Mouse (Mus musculus) retina, adult 2 months (tissue): ENCODE results near the gene Laptm5.

Experiments used
- DNase-seq: peaks from one replicate; pipeline ENCODE4 v3.0.0-alpha.2; 2012; ENCODE audit warnings: low read depth, low spot score

The Laptm5 gene

GRCm38 (mm10) chr4:130913077-130913476, at the start of gene Laptm5:
Gene Laptm5, plus strand, starts transcription at chr4:130913125.
- DNase-seq: no peak

GRCm38 (mm10) chr4:130865460-130865859, 47.5 kb upstream of the Laptm5 start:
- DNase-seq: no peak

GRCm38 (mm10) chr4:130865901-130866371, 47.0 kb upstream of the Laptm5 start:
- DNase-seq: no peak

- DNase-seq: no peak
Observed at GRCm38 (mm10) chr4:130867940-130868339, 45.0 kb upstream of the Laptm5 start.

DNA sequence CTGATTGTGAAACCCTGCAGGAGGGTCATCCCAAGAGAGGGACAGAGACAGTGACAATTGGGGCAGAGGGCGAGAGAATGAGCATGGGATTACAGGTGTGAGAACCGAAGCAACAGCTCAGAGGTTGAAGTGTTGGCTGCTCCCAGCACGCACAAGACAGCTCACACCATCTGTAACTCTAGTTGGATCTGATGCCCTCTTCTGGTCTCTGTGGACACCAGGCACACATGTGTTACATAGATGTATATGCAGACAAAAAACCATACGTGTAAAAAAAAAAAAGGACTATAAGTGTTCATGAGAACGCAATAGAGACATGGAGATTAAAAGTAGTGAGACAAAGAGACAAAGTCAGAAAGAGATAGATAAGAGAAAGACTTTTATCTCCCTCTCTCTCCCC, 44.1 kb upstream of the Laptm5 start:
- DNase-seq: no peak

- no peak for DNase-seq
Observed at GRCm38 (mm10) chr4:130872414-130872813, 40.5 kb upstream of the Laptm5 start.

- no peak for DNase-seq
Observed at GRCm38 (mm10) chr4:130873440-130873839, 39.5 kb upstream of the Laptm5 start.

DNA sequence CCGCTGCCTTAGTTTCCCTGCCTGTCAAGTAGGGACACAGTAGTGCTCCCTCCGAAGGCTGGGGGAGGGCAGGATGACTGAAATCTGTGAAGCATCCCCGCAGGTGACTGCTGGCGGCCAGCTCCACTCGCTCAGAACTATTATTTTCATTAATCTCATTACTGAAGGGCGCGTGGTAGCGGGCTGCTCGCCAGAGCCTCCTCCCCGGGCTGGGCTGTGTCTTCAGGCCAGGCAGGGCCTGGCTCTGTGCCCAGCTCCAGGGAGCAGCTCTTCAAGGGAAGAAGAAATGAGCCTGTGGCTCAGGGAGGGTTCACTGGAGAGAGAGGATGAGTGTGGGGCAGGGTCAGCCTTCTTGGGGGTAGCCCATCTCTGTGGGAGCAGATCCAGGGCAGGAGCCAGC, 38.3 kb upstream of the Laptm5 start:
- no peak for DNase-seq

DNA sequence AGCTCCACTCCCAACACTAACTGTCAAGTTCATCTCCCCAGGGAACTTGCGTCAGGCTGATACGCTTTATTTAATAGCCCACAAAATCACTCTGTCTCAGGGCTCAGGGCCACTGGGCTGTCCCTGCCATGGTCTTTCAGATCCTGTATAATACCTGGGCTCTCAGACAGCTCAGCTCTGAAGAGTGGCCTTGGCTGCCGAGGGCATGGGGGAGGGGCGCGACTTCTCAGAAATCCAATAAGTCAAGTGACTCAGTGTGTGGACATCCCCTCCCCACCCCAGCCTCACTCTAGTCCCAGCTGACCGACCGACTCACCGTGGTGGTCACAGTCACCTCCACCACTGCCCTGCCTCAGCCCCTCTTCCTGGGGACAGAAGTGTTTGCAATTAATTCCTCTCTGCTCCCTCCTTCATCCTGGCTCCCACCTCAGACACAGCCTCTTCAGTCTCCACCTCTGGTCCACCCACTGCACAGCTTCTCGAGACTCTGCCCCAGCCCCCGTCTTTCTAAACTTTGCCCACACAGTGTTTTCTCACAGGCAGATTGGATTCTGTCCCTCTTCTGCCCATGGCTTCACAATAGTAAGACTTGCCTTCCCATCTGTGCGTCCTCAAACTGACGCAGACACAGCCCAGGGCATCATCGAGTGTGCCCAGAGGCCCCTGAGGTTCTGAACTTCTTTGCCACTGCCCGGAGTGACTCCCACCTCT, 36.8 kb upstream of the Laptm5 start:
- DNase-seq: no peak

DNA sequence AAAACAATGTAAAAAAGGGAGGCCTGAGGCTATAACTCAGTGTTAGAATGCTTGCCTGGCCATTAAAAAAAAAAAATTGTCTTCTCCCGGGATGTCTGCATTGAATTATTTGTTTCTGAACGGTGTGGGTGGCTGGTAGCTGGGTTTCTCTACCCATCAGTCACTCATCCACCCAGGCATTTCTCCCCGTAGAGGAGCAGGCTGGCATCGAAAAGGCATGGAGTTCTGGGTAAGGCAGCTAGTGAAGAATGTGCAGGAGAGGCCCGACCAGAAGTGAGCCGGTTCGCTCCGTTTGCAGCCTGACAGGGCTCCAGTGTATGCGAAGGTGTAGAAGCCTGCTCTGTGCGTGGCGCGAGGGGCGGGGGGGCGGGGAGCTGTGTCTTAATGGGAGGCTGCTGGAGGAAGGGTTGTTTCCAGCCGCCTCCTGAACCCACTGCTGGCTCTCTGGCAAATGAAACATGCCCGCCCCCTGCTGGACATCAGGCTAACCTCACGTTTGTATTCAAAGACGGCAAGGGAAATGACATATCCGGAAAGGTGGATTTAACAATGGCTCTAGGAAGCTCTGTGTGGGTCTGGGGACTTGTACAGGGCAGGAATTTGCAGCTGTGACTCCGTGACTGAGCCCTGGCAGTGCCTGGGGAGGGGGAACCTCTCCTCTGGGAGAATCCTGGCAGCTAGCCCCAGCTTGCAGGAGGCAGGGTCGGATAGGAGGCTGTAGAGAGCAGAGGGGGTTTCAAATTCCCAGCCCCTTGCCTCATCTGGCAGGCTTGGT, 34.5 kb upstream of the Laptm5 start:
- peak; percentile 68 for DNase-seq

DNA sequence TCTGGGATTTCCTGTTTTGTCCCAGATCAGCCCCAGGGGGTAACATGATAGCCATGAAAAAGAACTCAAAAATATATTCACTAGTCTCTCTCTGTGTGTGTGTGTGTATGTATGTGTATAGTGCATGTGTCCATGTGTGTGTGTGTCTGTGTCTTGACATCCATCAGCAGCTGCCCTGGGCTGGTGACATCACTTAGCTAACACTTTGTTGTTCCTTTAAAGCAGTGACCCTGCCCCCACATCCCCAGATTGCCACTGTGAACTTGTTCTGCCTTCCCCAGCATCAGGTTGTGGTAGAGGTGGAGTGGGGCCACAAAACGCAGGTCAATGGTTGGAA, 33.9 kb upstream of the Laptm5 start:
- DNase-seq: no peak

DNA sequence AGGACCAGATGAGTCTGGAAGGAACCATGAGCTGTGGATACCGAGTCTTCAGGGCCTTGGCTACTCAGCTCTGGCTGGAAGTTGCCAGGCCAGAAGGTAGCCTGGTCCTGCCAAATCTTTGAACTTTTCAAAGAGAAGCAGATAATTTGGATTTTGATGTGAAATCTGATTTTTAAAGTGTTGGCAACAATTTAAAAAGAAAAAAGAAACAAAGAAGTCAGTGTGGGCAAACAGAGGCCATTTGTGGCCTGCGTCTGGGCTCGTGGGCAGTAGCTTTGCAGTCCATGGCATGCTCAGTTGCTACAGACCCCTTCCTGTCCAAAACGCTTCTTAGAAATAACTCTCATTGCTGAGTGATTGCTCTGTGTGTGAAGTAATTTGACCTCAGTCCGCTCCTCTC, 31.6 kb upstream of the Laptm5 start:
- no peak for DNase-seq

- DNase-seq: no peak
Observed at GRCm38 (mm10) chr4:130882762-130883161, 30.2 kb upstream of the Laptm5 start.

GRCm38 (mm10) chr4:130883820-130884533, 28.9 kb upstream of the Laptm5 start:
- no peak for DNase-seq

- no peak for DNase-seq
Observed at GRCm38 (mm10) chr4:130887148-130887745, 25.7 kb upstream of the Laptm5 start.

DNA sequence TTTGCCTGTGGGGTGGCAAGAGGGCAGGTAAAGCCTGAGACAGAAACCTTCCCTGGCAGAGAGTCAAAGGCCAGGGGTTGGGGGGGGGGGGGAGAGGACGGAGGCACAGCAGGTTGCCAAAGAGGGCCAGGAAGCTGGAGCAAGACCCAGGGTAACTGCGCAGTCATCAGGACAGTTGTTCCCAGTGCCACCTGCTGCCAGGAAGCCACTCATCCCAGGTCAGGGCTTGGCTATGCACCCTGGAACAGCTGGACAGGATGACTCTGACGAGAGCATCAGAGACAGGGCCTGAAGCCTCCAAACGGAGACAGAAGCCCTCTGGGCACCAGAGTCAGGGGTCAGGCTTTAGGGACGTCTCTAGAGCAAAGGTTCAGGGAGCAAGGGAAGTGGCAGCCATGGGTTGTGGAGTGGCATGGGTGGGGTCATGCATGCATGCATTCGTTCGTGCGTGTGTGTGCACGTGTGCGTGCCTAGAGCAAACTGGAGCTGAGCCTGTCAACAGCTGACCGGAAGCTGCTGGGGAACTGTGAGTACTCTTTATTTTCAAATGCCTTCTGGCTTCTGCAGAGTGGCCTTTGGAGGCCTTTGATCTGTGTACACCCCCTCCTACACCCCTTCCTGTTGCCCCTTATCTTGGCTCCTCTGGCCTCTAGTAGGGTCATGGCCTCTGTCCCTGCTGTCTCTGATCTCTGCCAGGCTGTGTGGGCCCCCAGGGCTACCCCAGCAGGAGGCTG, 23.0 kb upstream of the Laptm5 start:
- DNase-seq: no peak

GRCm38 (mm10) chr4:130890511-130890840, 22.4 kb upstream of the Laptm5 start:
- no peak for DNase-seq

- peak; percentile 66 for DNase-seq
Observed at GRCm38 (mm10) chr4:130892001-130892587, 20.8 kb upstream of the Laptm5 start.

- no peak for DNase-seq
Observed at GRCm38 (mm10) chr4:130893688-130894087, 19.2 kb upstream of the Laptm5 start.

DNA sequence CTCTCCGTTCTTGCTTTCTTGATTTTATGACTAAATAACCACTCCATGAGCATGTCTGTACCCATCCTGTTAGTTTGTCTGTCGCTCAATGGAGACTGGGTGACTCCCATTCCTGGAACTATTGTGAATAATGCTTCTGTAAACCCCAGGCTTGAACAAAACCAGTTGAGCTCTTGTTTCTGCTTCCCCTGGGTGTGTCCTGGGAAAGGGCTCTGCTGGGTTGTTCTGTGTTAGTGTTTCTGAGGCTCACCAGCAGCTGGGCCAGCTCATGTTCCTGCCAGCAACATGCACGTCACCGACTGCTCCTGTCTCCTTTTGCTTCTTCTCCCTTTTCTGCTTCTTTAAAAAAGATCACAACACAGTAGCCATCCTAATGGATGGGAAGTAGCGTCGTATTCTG, 17.2 kb upstream of the Laptm5 start:
- no peak for DNase-seq

GRCm38 (mm10) chr4:130896372-130896771, 16.6 kb upstream of the Laptm5 start:
- DNase-seq: no peak
